Mouse (Mus musculus) brain, embryonic 14.5 days (tissue): ENCODE measurements around the gene D5Ertd579e. TPM values are rescaled to one million over a fixed set of nuclear protein-coding genes. Genes with fewer than 3 reads are reported as not detected.

Experiments used
- DNase-seq: peaks from one replicate; pipeline ENCODE4 v3.0.0-alpha.2; 2011; ENCODE audit warnings: low read depth
- CTCF ChIP-seq: fragments of 200-500 bp; IDR thresholded peaks from 2 replicates; pipeline ENCODE4 v1.5.1; 2012; ENCODE audit warnings: inconsistent platforms, mild to moderate bottlenecking, moderate library complexity, borderline replicate concordance; ENCODE audit not compliant: insufficient read depth, insufficient read length; ENCODE audit errors: extremely low read depth
- POLR2A ChIP-seq: fragments of 200-500 bp; IDR thresholded peaks from 2 replicates; pipeline ENCODE4 v1.6.1; 2012; ENCODE audit warnings: mild to moderate bottlenecking, inconsistent platforms, borderline replicate concordance; ENCODE audit not compliant: poor library complexity, insufficient read depth, insufficient read length, severe bottlenecking; ENCODE audit errors: extremely low read depth
- polyA plus RNA-seq: library from polyadenylated mRNA; depleted of rRNA; stranded (reverse); fragments of >200 nt; gene quantifications from 2 replicates; pipeline ENCODE4 v1.2.3, GENCODE M21; 2012

Gene D5Ertd579e
- polyA plus RNA-seq, 1 experiment, result 58.3 TPM

- DNase-seq, result no peak
- no peak for TF ChIP-seq POLR2A
- no peak for TF ChIP-seq CTCF
These were observed 34.1 kb upstream of the D5Ertd579e start for GRCm38 (mm10) chr5:36729923-36730322.

- DNase-seq, result no peak
- no peak for TF ChIP-seq POLR2A
- TF ChIP-seq CTCF, result no peak
These were observed 33.3 kb upstream of the D5Ertd579e start for GRCm38 (mm10) chr5:36729086-36729473.

GRCm38 (mm10) chr5:36728403-36729085 is 32.7 kb upstream of the D5Ertd579e start:
- no peak for DNase-seq
- no peak for TF ChIP-seq CTCF

- no peak for DNase-seq
- TF ChIP-seq CTCF (no peak), POLR2A (no peak)
These were observed 32.0 kb upstream of the D5Ertd579e start for GRCm38 (mm10) chr5:36727776-36728175.

GRCm38 (mm10) chr5:36727136-36727535 is 31.3 kb upstream of the D5Ertd579e start:
- TF ChIP-seq CTCF (no peak), POLR2A (no peak)

GRCm38 (mm10) chr5:36726387-36726801 is 30.6 kb upstream of the D5Ertd579e start:
- DNase-seq, result no peak
- TF ChIP-seq POLR2A (no peak), CTCF (no peak)

More at GRCm38 (mm10) chr5:36727136-36727535, 31.3 kb upstream of the D5Ertd579e start:
- DNase-seq, result no peak

- DNase-seq, result no peak
- TF ChIP-seq CTCF, result no peak
- no peak for TF ChIP-seq POLR2A
These were observed 30.0 kb upstream of the D5Ertd579e start for GRCm38 (mm10) chr5:36725861-36726260.

GRCm38 (mm10) chr5:36724274-36724673 is 28.4 kb upstream of the D5Ertd579e start:
- DNase-seq, result no peak
- TF ChIP-seq CTCF (no peak), POLR2A (no peak)

- TF ChIP-seq POLR2A (no peak), CTCF (no peak)
- no peak for DNase-seq
These were observed 27.5 kb upstream of the D5Ertd579e start for GRCm38 (mm10) chr5:36723356-36723755.

- no peak for TF ChIP-seq CTCF
- no peak for TF ChIP-seq POLR2A
- no peak for DNase-seq
These were observed 26.6 kb upstream of the D5Ertd579e start for GRCm38 (mm10) chr5:36722415-36722856.

- TF ChIP-seq POLR2A, result no peak
- no peak for TF ChIP-seq CTCF
- DNase-seq, result no peak
These were observed 25.0 kb upstream of the D5Ertd579e start for GRCm38 (mm10) chr5:36720710-36721375.

- TF ChIP-seq CTCF (no peak), POLR2A (no peak)
These were observed 24.4 kb upstream of the D5Ertd579e start for GRCm38 (mm10) chr5:36720219-36720618.

GRCm38 (mm10) chr5:36719601-36720000 is 23.8 kb upstream of the D5Ertd579e start:
- TF ChIP-seq CTCF (no peak), POLR2A (no peak)
- no peak for DNase-seq

More at GRCm38 (mm10) chr5:36720219-36720618, 24.4 kb upstream of the D5Ertd579e start:
- no peak for DNase-seq
